ENCODE assay signal across 22 mouse cellular contexts in the genomic region with DNA sequence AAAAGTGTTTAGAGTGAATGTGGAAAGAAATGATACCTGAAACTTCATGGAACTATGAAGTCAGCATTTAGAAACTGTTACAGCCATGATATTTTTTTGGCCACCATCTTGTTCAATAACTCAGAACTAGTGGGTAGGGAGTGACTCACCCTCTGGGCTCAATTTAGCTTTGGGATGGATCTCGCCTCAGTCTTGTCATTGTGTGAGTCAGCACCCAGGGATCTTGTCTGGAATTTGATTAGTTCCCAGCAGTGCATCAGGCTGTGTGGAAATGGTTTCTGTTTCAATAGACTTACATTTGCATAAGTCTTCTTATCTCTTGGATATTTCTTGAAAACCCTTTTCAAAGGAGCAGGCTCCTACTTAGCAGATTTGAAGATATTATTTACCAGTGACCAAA. TPM values are rescaled to one million over a fixed set of nuclear protein-coding genes. Genes with fewer than 3 reads are reported as not detected.
DNase-seq lines count a peak whose midpoint lies in the region.
"Had no signal": no experiment of that assay in that cellular context is flagged by ENCODE, and none has a peak within 500 bp of the region (broad histone marks: within the 10 kb centered on the region; RNA-seq: fewer than 3 reads in every experiment).

No protein-coding gene starts in this region.

- H3K27me3 ChIP-seq in embryonic facial prominence, embryonic 10.5 days (replicated peaks; ENCODE audit: low read depth, poor library complexity, severe bottlenecking) = no peaks in the 10 kb centered on the region
- no peaks in the 10 kb centered on the region for H3K27me3 ChIP-seq in forebrain, embryonic 10.5 days (ENCODE audit: poor library complexity, severe bottlenecking)
- H3K27me3 ChIP-seq: heart, embryonic 12.5 days; neural tube, embryonic 12.5 days had no signal

- no peak overlapping the region for H3K27ac ChIP-seq in embryonic facial prominence, embryonic 10.5 days (replicated peaks)
- H3K27ac ChIP-seq in forebrain, embryonic 10.5 days = no peak overlapping the region
- H3K27ac ChIP-seq: gastrocnemius, adult 2 months; hindbrain, embryonic 14.5 days; liver, embryonic 14.5 days; macrophage; midbrain, embryonic 10.5 days; neural tube, embryonic 12.5 days had no signal

- H3K9me3 ChIP-seq in embryonic facial prominence, embryonic 10.5 days = peaks cover 10% of the 10 kb centered on the region; the same call in 1 of the 2 replicates
- H3K9me3 ChIP-seq in forebrain, embryonic 10.5 days = peaks cover 14% of the 10 kb centered on the region

- peaks cover 6% of the 10 kb centered on the region; the same call in 1 of the 2 replicates for H3K4me1 ChIP-seq in embryonic facial prominence, embryonic 10.5 days
- peaks cover 2% of the 10 kb centered on the region; the same call in 1 of the 2 replicates for H3K4me1 ChIP-seq in forebrain, embryonic 10.5 days
- H3K4me1 ChIP-seq: neural tube, embryonic 12.5 days had no signal

- no peak overlapping the region for H3K4me3 ChIP-seq in embryonic facial prominence, embryonic 10.5 days
- H3K4me3 ChIP-seq in forebrain, embryonic 10.5 days = no peak overlapping the region
- H3K4me3 ChIP-seq: gastrocnemius, adult 2 months; heart, embryonic 12.5 days; left cerebral cortex, adult 2 months; midbrain, embryonic 10.5 days; neural tube, embryonic 12.5 days had no signal

- DNase-seq in layer of hippocampus, adult 8-10 months (ENCODE audit: low spot score in 2 of 2) = peak; percentile 21 to 29
- DNase-seq in layer of hippocampus, adult 11-12 months (ENCODE audit: low spot score) = no peak
- DNase-seq in 3134 (ENCODE audit: extremely low read depth, insufficient read length, low spot score) = peak; percentile 66
- DNase-seq in MN1 (ENCODE audit: low spot score) = peak; percentile 14
- DNase-seq in fibroblast of lung, adult 2 months (ENCODE audit: low read depth) = peak; percentile 67
- no peak for DNase-seq in embryonic facial prominence, embryonic 10.5 days (ENCODE audit: low spot score)
- no peak for DNase-seq in forebrain, embryonic 10.5 days (ENCODE audit: extremely low spot score, low spot score)
- DNase-seq: cerebellum, adult 9-10 months; gastrocnemius, adult 2 months; heart, adult 11 months; kidney, adult 8-10 months; kidney, postnatal 14 days had no signal

- 69% methylated on average over 1 of the region's 1 CpGs for WGBS in embryonic facial prominence, embryonic 10.5 days
- WGBS in forebrain, embryonic 10.5 days = 61% methylated on average over 1 of the region's 1 CpGs

- H3K36me3 ChIP-seq in embryonic facial prominence, embryonic 10.5 days (replicated peaks) = no peaks in the 10 kb centered on the region
- H3K36me3 ChIP-seq in forebrain, embryonic 10.5 days (replicated peaks) = no peaks in the 10 kb centered on the region
- H3K36me3 ChIP-seq: heart, embryonic 12.5 days; midbrain, embryonic 10.5 days; neural tube, embryonic 12.5 days had no signal

RNA-seq across cellular contexts. Expression of gene Serpinb1b, which starts 12.2 kb away (rescaled TPM):
- total RNA-seq in layer of hippocampus, adult 8-10 months (2022) = under 1 TPM; 0.39 to 0.89 (median 0.72) TPM
- 0.28 and 0.59 TPM in 2 replicates for polyA plus RNA-seq in embryonic facial prominence, embryonic 10.5 days (2016; fragmentation: Nextera tagmentation; extraction: Ambion mirVana)
- not detected in 2 replicates for polyA plus RNA-seq in forebrain, embryonic 10.5 days (2016; fragmentation: Nextera tagmentation; extraction: Ambion mirVana)
- total RNA-seq: common myeloid progenitor, adult 5-6 weeks; gastrocnemius, adult 2 months; heart, postnatal 25 days had no signal
- polyA plus RNA-seq: heart, embryonic 12.5 days; intestine, embryonic 14.5 days; liver, embryonic 14.5 days; neural tube, embryonic 12.5 days had no signal

Comparison
In these comparisons a context has a peak if more than half of its experiments do, and no peak if none do; other contexts are left out.
1. DNase-seq: peak in layer of hippocampus, adult 8-10 months (2 of 2), 3134 (single experiment), MN1 (single experiment) and fibroblast of lung, adult 2 months (single experiment); none in layer of hippocampus, adult 11-12 months (single experiment), embryonic facial prominence, embryonic 10.5 days (single experiment) and forebrain, embryonic 10.5 days (single experiment).